Mouse (Mus musculus) erythroblast, adult 5-6 weeks (primary cell): ENCODE data around the gene Slc6a13. TPM values are rescaled to one million over a fixed set of nuclear protein-coding genes. Genes with fewer than 3 reads are reported as not detected.

ENCODE experiments used
- ATAC-seq: replicated peaks from 2 replicates; pipeline ENCODE4 v1.8.0; 2016; ENCODE audit warnings: moderate number of reproducible peaks, mild to moderate bottlenecking, moderate TSS enrichment, inconsistent platforms; ENCODE audit not compliant: poor library complexity, low FRiP score, severe bottlenecking
- total RNA-seq, 2 experiments: library from RNA; stranded (forward) in 1 of 2; stranded (reverse) in 1 of 2; fragments of 150-400 nt in 1 of 2; fragments of 200-764, 138-1000 nt in 1 of 2; gene quantifications; 2 replicates each; pipeline versions ENCODE4 v1.2.3 to v1.2.4; 2015 to 2017; ENCODE audit warnings: low replicate concordance in 2 of 2

Slc6a13 gene
- total RNA-seq, 2 experiments from 2014 or later = 1.4 to 3.1 TPM

DNA sequence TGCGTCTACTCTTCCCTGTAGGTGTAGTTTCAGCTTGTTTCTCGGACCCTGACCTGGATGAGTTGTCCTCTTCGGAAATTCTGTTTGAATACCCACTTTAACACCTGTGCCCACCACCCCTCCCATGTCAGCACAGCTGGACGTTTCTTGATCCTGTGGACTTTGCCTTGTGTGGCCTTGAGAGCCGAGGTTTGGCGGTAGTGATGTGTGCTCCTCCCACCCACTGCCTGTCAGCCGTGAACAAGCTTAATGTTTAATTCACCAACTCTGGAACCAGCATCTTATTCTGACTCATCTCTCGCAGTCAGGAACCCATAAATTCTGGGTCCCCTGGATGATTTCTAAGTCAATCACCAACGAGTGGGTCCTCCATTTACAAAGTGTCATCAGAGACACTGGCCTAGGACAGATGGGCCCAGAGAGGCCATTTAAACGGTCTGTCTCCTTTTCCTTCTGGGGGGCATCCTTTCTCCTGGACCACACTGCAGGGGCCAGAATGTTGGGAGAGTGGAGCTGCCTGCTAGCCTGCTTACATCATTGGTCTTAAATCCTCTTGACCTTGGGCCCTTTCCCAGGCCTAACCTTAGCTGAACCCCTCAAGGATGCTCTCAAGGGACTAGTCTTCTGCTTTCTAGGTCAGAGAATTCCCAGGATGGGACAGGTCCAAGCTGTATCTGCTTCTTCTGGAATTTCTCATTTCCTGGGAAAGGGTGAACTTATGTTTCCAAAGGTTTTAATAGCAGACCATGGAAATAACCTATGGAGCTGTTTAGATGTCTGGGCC, 71.4 kb downstream of the Slc6a13 start:
- no peak for ATAC-seq

DNA sequence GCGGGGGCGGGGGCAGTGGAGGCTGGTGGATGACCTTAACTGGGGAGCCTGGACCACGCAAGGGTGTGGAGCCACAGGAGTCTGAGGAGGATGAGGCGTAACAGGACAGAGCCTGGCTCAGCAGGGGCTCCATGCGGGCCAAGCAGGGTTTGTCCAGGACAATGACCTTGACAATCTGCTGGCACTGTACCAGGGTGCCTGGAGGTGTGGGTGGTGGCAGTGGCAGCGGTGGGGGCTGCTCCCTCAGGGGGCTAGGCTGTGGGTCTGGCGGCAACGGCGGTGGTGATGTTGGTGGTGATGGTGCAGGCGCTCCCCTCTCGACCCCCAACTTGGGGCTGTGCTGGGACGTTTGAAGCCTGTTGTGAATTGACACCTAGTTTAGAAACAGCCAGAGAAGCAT, 76.1 kb downstream of the Slc6a13 start:
- no peak for ATAC-seq

DNA sequence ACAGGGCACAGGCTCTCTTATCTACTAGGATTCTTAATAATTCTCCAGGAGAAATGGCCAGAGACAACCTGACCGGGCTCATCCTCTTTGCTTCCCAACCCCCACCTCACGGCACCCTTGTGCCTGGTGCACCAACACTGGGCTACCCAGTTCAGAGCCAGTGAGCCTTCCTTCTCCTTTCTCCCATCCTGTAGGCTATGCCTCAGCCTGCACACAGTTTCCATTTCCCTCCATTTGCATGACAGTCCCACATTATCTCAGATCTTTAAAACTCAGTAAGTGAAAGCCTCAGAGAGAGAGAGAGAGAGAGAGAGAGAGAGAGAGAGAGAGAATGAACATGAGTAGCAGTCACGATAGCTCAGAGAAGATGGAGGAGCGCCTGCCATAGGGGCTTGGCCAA, 78.2 kb downstream of the Slc6a13 start:
- ATAC-seq = no peak

DNA sequence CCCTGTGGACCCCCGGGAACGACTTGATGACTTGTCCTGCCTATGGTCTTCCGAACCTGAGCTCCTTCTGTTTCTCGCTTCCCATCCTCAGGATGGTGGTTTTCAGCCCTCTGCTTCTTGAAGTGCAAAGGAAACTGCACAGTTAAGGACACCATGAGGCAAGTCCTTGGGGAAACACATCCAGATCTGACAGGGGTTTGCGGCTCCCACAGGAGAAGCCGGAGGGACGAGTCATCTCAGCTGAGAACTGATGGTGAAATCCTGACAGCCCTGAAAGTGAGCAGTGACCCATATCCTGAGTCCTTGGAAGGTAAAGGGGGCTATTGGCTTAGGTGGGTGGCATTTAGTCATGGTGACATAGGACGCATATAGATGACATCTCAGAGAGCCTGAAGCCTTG, 80.5 kb downstream of the Slc6a13 start:
- no peak for ATAC-seq

DNA sequence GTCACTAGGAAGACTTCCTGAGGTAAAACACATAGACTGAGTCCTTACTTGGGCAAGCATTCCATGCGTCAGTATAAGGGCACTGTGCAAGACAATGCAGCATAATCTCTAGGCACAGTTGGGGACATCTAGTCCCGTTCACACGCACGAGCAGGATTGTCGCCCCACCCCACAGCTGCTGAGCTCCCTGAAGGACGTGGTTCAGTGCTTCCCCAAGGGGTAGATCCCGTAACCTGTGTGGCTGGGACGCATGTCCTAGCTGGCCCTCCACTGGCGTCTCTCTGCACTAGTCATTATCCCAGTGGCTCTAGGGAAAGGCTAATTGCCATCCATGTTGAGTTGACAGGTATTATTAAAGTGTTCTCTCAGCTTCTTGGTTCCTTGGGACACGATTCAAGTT, 82.0 kb downstream of the Slc6a13 start:
- ATAC-seq = no peak

GRCm38 (mm10) chr6:121385397-121385796, 85.4 kb downstream of the Slc6a13 start:
- ATAC-seq = no peak

Other genes with a start within 250 kb of the Slc6a13 start
- 99.0 and 127 TPM in 2 replicates for gene Mical3, start 169.2 kb upstream of the Slc6a13 start, total RNA-seq (2015; ENCODE audit: low replicate concordance)
- 133 and 258 TPM in 2 replicates for gene Mical3, start 169.2 kb upstream of the Slc6a13 start, total RNA-seq (2017; ENCODE audit: low replicate concordance)
- gene Pex26, start 116.6 kb upstream of the Slc6a13 start, total RNA-seq (2015; ENCODE audit: low replicate concordance) = 1.7 and 3.8 TPM in 2 replicates
- 1.3 and 1.7 TPM in 2 replicates for gene Pex26, start 116.6 kb upstream of the Slc6a13 start, total RNA-seq (2017; ENCODE audit: low replicate concordance)
- gene Tuba8, start 89.5 kb upstream of the Slc6a13 start, total RNA-seq (2015; ENCODE audit: low replicate concordance) = 11.5 and 14.4 TPM in 2 replicates
- 5.9 and 6.7 TPM in 2 replicates for gene Tuba8, start 89.5 kb upstream of the Slc6a13 start, total RNA-seq (2017; ENCODE audit: low replicate concordance)
- 18.8 and 38.2 TPM in 2 replicates for gene Usp18, start 54.3 kb upstream of the Slc6a13 start, total RNA-seq (2015; ENCODE audit: low replicate concordance)
- gene Usp18, start 54.3 kb upstream of the Slc6a13 start, total RNA-seq (2017; ENCODE audit: low replicate concordance) = 26.9 and 27.9 TPM in 2 replicates
- gene Slc6a12, start 42.8 kb downstream of the Slc6a13 start, total RNA-seq (2015; ENCODE audit: low replicate concordance) = 0.63 and 1.7 TPM in 2 replicates
- gene Slc6a12, start 42.8 kb downstream of the Slc6a13 start, total RNA-seq (2017; ENCODE audit: low replicate concordance) = 1.9 and 3.2 TPM in 2 replicates
- gene Iqsec3, start 173.5 kb downstream of the Slc6a13 start, total RNA-seq (2015; ENCODE audit: low replicate concordance) = 0.58 TPM in 1 of 2 replicates, not detected in the other
- gene Iqsec3, start 173.5 kb downstream of the Slc6a13 start, total RNA-seq (2017; ENCODE audit: low replicate concordance) = 0.14 TPM in 1 of 2 replicates, not detected in the other